Mouse (Mus musculus) embryonic fibroblast, embryonic 13.5 days (primary cell): ENCODE measurements around the gene Art3. TPM values are rescaled to one million over a fixed set of nuclear protein-coding genes. Genes with fewer than 3 reads are reported as not detected.

Source experiments
- H3K27ac ChIP-seq: 2 replicates; pipeline ENCODE4 v1.5.1; 2012; ENCODE audit warnings: low read length, control low read depth, inconsistent platforms; ENCODE audit not compliant: insufficient read depth
- H3K4me1 ChIP-seq: 2 replicates; pipeline ENCODE4 v1.6.1; 2011; ENCODE audit warnings: low read length; ENCODE audit not compliant: control insufficient read depth, insufficient read depth
- H3K4me3 ChIP-seq: 2 replicates; pipeline ENCODE4 v1.5.1; 2011; ENCODE audit warnings: mild to moderate bottlenecking, control low read depth, low read length; ENCODE audit not compliant: insufficient read depth
- CTCF ChIP-seq: IDR thresholded peaks from 2 replicates; pipeline ENCODE4 v1.5.1; 2011; ENCODE audit warnings: mild to moderate bottlenecking, control low read depth, low read length, moderate library complexity, borderline replicate concordance; ENCODE audit not compliant: insufficient read depth
- POLR2A ChIP-seq: IDR thresholded peaks from 2 replicates; pipeline ENCODE4 v1.6.1; 2011; ENCODE audit warnings: low read depth, mild to moderate bottlenecking, control low read depth, low read length, moderate library complexity
- polyA plus RNA-seq: library from polyadenylated mRNA; stranded (reverse); fragments of >200 nt; gene quantifications from 2 replicates; pipeline ENCODE4 v1.2.4, GENCODE M21; 2011; ENCODE audit warnings: low read depth; ENCODE audit not compliant: missing spikeins, insufficient read length

The Art3 gene
- polyA plus RNA-seq, 1 experiment, result not detected

DNA sequence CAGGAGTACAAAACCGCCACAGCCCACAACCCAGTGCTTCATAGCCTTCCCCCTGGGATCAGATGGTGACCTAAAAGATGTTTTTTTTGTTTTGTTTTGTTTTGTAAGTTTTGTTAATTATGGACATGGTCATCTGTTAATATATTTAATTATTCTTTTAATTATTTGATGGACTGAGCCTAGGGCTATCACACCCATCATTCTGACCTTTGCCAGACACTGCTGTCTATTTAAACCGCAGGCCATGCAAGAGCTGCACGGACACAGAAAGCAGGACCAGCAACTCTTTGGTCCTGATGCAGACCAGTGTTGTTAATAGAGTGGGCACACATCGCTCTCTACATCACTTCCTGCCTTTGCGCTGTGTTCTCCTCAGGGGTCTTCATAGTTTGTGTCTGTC lies 78.9 kb downstream of the Art3 start:
- H3K27ac ChIP-seq, result no peak overlapping the region
- no peak for TF ChIP-seq CTCF
- TF ChIP-seq POLR2A, result no peak
- no peaks in the 10 kb centered on the region for H3K4me1 ChIP-seq
- H3K4me3 ChIP-seq, result no peak overlapping the region

- no peaks in the 10 kb centered on the region for H3K4me1 ChIP-seq
- TF ChIP-seq POLR2A, result no peak
- no peak for TF ChIP-seq CTCF
- H3K4me3 ChIP-seq, result no peak overlapping the region
- no peak overlapping the region for H3K27ac ChIP-seq
These were observed 80.0 kb downstream of the Art3 start for GRCm38 (mm10) chr5:92411461-92412140.

- no peak for TF ChIP-seq CTCF
- Histone ChIP-seq H3K4me3 (no peak overlapping the region), H3K4me1 (no peaks in the 10 kb centered on the region), H3K27ac (no peak overlapping the region)
These were observed 81.8 kb downstream of the Art3 start for GRCm38 (mm10) chr5:92413271-92413981.

DNA sequence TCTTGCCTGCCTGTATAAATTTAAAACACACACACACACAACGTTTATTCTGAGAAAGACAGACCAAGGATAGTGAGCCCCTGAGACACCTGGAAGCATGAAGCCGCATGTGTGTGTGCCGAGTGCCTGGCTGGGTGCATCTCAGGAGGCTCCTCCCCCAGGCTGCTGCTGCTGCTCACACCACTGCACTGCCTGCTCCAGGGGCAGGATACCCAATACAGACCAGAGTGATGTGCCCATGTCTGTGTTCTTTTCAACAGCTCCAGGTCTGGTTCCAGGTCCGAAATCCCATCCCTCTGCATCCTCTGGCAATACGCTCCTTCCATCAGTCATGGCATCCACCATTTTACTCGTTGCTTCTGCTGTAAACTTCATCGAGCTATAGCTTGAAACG lies 82.4 kb downstream of the Art3 start:
- no peak overlapping the region for H3K27ac ChIP-seq
- no peaks in the 10 kb centered on the region for H3K4me1 ChIP-seq
- H3K4me3 ChIP-seq, result no peak overlapping the region
- TF ChIP-seq POLR2A (no peak), CTCF (no peak)

DNA sequence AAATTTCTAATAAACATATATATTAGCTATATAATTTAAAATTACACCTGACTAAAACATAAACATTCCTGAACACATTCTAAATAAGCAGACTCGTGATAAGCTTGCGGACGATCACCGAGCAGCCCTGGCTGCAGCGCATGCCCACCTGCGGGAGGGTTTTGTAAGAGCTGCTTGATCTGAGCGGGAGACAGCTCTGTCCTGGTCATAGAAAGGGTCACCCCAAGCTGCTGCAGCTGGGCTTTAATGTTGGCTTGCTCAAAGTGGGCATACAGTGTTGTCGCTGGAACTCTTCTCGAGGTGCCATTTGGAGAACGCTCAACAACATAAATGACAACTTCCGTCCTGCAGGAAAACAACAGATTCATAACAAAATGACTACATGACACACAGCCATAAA lies 92.5 kb downstream of the Art3 start:
- Histone ChIP-seq H3K4me3 (no peak overlapping the region), H3K4me1 (no peaks in the 10 kb centered on the region), H3K27ac (no peak overlapping the region)
- TF ChIP-seq POLR2A (no peak), CTCF (no peak)

DNA sequence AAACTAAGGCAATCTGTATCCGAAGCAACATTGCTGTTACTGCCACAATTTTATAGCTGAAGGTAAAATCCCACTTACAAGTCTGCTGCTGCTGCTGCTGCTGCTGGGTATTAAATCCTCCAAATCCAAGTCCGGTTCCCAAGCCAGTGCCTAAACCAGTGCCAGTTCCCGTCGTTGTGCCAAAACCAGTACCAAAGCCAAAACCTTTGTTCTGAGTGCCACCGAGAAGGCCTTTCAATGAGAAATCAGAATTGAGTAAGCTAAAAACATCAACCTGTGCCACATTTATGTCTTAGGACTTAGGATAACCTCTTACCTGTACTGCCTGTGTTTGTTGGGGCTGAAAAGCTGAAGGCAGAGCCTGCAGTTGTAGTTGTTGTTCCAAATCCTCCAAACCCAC lies 99.1 kb downstream of the Art3 start:
- Histone ChIP-seq H3K27ac (no peak overlapping the region), H3K4me1 (no peaks in the 10 kb centered on the region), H3K4me3 (no peak overlapping the region)
- TF ChIP-seq POLR2A, result no peak
- TF ChIP-seq CTCF, result no peak

DNA sequence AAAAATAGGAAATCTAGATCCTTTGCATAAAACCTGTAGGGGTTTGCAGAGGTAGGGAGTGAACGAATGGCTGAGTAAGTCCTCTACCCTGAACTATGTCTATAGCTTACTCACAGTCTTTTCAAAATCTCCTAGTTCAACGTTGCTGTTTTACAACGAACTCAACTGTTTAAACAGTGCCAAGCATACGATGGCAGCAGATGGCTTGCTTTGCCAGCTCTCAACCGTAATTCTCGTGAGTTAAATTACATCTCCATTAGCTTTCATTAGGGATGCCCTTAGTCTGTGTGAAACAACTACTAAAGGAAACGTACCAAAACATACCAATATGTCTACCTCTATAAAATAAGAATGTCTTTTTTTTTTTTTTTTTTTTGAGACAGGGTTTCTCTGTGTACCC lies 100.0 kb downstream of the Art3 start:
- no peak overlapping the region for H3K4me3 ChIP-seq
- no peaks in the 10 kb centered on the region for H3K4me1 ChIP-seq
- TF ChIP-seq POLR2A, result no peak
- no peak for TF ChIP-seq CTCF
- no peak overlapping the region for H3K27ac ChIP-seq

DNA sequence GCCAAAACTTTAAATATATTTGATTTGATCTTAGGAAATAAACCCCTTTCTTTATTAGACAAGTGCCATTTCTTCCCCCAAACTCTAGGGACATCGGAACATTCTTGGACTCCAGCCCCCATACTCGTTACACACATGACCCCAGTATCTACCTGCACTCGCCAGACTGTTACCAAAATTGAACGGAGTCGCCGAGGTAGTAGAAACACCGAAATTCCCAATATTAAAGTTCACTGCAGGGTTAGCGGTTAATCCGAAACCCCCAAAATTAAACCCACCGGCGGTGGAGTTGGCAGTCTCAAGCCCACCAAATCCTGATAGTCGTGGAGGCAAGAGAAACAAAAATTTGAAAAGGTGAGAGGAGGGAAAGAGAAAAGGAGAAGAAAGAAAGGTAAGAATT lies 102.4 kb downstream of the Art3 start:
- TF ChIP-seq POLR2A, result no peak
- no peak for TF ChIP-seq CTCF
- peak overlapping the region; percentile 94 for H3K4me3 ChIP-seq
- no peaks in the 10 kb centered on the region for H3K4me1 ChIP-seq
- H3K27ac ChIP-seq, result no peak overlapping the region

DNA sequence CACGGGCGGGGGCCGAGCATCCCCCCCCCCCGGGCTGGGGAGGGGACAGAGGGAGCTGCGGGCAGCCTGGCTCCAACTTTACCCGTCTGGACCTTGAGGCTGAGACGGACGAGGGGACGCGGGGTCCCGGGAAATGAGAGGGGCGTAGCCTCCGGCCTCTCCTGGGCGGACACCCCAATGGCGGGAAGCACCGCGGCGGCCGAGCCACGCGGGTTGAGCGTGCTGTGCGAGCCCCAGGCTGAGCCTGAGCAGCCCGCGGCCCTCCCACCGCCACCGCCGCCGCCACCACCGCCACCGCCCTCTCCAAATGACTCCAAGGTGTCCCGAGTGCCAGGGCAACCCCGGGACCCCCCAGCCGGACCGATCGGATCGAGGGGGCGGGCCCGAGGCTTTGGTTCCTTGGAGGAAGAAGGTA lies 103.0 kb downstream of the Art3 start:
- H3K27ac ChIP-seq, result no peak overlapping the region
- TF ChIP-seq POLR2A, result no peak
- TF ChIP-seq CTCF, result no peak
- H3K4me1 ChIP-seq, result no peaks in the 10 kb centered on the region
- peak overlapping the region; percentile 94 for H3K4me3 ChIP-seq

DNA sequence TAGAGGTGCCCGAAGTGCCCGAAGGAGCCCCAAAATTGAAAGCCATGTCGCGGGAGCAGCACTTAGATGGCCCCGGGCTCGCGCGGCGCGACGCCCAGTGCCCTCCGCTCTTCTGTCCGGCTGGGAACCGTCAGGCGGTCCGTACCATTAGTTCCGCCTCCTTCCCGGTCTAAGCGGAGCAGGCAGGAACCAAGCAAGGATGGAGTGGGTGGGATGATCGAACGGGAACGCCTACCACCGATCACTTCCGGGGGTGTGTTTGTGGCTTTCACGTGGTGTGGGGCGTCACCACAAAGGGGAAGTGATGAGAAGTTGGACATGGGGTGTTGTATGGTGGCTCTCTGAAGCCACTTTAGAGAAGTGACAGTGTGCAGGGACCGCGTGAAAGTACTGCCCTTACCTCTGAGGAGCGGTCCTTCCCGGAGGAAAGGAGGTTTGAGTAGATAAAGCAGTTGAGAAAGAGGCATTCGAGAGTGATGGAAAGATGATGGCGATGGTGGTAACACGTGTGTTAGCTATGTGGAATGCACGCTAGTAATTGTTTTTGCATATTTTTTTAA lies 103.5 kb downstream of the Art3 start, which contains the start of gene Nup54:
Gene Nup54 (minus strand): TSS at position 195 of the 560 bp plus-strand sequence.
- H3K4me1 ChIP-seq, result no peaks in the 10 kb centered on the region
- peak within 1 kb of the TSS; percentile 94 for H3K4me3 ChIP-seq
- peak; percentile 76 for TF ChIP-seq POLR2A
- TF ChIP-seq CTCF, result no peak
- no peak within 1 kb of the TSS for H3K27ac ChIP-seq
